In the genomic region with DNA sequence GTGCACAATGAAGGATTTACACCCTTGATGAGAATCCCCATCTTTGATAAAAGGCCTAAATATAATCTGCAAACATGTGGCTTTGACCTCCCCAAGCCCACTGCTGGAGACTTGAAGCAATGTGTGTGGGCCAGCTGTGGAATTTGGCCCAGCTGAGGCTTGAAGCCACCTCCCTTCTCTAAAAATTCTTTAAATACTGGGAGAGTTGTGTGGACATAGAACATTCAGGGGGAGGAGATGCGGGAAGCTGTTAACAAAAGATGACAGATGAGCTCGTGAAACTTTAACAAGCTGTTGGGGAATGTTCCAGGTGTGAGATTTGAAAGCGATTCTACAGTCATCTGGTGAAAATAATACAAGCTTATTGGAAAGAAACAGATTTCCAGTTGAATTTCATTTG, we compare ENCODE assay signal across 13 mouse cellular contexts.
A peak's percentile ranks its signal among the peaks of the same experiment; 100 is the strongest.
DNase-seq lines count a peak whose midpoint lies in the region; ATAC-seq and TF ChIP-seq lines count a peak whose summit lies in the region.
"Had no signal": no experiment of that assay in that cellular context is flagged by ENCODE, and none has a peak within 500 bp of the region (broad histone marks: within the 10 kb centered on the region; RNA-seq: fewer than 3 reads in every experiment).

No protein-coding gene starts in this region.

- no peak overlapping the region for H3K4me2 ChIP-seq in liver, embryonic 11.5 days
- H3K4me2 ChIP-seq: hindbrain, embryonic 12.5 days; liver, embryonic 15.5 days; midbrain, embryonic 11.5 days had no signal

- no peaks in the 10 kb centered on the region for H3K4me1 ChIP-seq in kidney, adult 2 months (ENCODE audit: control insufficient read depth, insufficient read depth, low read length)
- H3K4me1 ChIP-seq in limb, embryonic 10.5 days, result peaks cover 7% of the 10 kb centered on the region
- H3K4me1 ChIP-seq in liver, embryonic 11.5 days (replicated peaks; ENCODE audit: control insufficient read depth, insufficient read depth, low read length), result no peaks in the 10 kb centered on the region
- H3K4me1 ChIP-seq: heart, embryonic 10.5 days; hindbrain, embryonic 12.5 days; liver, embryonic 15.5 days had no signal

- WGBS in kidney, adult 2 months, result 57% methylated on average over 3 of the region's 3 CpGs
- 73% methylated on average over 3 of the region's 3 CpGs for WGBS in limb, embryonic 10.5 days
- 48% methylated on average over 3 of the region's 3 CpGs for WGBS in liver, embryonic 11.5 days

- peak; percentile 74 for ATAC-seq in frontal cortex, adult (ENCODE audit: low TSS enrichment)
- ATAC-seq in liver, embryonic 11.5 days (replicated peaks; ENCODE audit: low FRiP score), result no peak

- TF ChIP-seq POLR2A in kidney, adult 2 months (IDR thresholded peaks at IDR 0.05; ENCODE audit: low read depth, low read length), result no peak

- no peak for DNase-seq in frontal cortex, postnatal 10 days (ENCODE audit: low spot score in 2 of 2)
- peak; percentile 50 to 67 for DNase-seq in kidney, postnatal 4 days
- no peak for DNase-seq in kidney, adult 2 months
- peak; percentile 32 for DNase-seq in Muller cell, postnatal 12 days (ENCODE audit: inconsistent ontology term)
- peak; percentile 40 for DNase-seq in limb, embryonic 10.5 days (ENCODE audit: low spot score)
- no peak for DNase-seq in layer of hippocampus, adult 9-10 months (ENCODE audit: low spot score)
- DNase-seq in liver, embryonic 11.5 days (ENCODE audit: low spot score), result no peak
- DNase-seq: adrenal gland, adult 8-10 months had no signal

- H3K36me3 ChIP-seq in kidney, adult 2 months (ENCODE audit: control insufficient read depth, insufficient read depth, low read length), result no peaks in the 10 kb centered on the region
- no peaks in the 10 kb centered on the region for H3K36me3 ChIP-seq in limb, embryonic 10.5 days
- no peaks in the 10 kb centered on the region for H3K36me3 ChIP-seq in liver, embryonic 11.5 days (ENCODE audit: control insufficient read depth, insufficient read depth, low read length)
- H3K36me3 ChIP-seq: heart, embryonic 10.5 days; hindbrain, embryonic 12.5 days; liver, embryonic 15.5 days had no signal

- no peak for TF ChIP-seq CTCF in kidney, adult 2 months (conservative IDR thresholded peaks at IDR 0.05; ENCODE audit: insufficient read depth, insufficient read length, low read depth, low read length)

- no peak overlapping the region for H3K9ac ChIP-seq in liver, embryonic 11.5 days (ENCODE audit: low read depth, low read length)
- H3K9ac ChIP-seq: hindbrain, embryonic 12.5 days; liver, embryonic 15.5 days had no signal

- no peak overlapping the region for H3K27ac ChIP-seq in kidney, adult 2 months (ENCODE audit: insufficient read depth, low read depth, low read length)
- no peak overlapping the region for H3K27ac ChIP-seq in limb, embryonic 10.5 days
- no peak overlapping the region for H3K27ac ChIP-seq in liver, embryonic 11.5 days (ENCODE audit: low read depth, low read length)
- H3K27ac ChIP-seq: heart, embryonic 10.5 days; hindbrain, embryonic 12.5 days; liver, embryonic 15.5 days had no signal

- H3K27me3 ChIP-seq in kidney, adult 2 months (replicated peaks; ENCODE audit: control insufficient read depth, insufficient read depth, low read length), result no peaks in the 10 kb centered on the region
- no peaks in the 10 kb centered on the region for H3K27me3 ChIP-seq in limb, embryonic 10.5 days (ENCODE audit: low read depth, poor library complexity, severe bottlenecking)
- no peaks in the 10 kb centered on the region for H3K27me3 ChIP-seq in liver, embryonic 11.5 days (replicated peaks; ENCODE audit: control insufficient read depth, insufficient read depth, low read length)
- H3K27me3 ChIP-seq: hindbrain, embryonic 12.5 days; liver, embryonic 15.5 days had no signal

- no peaks in the 10 kb centered on the region for H3K9me3 ChIP-seq in limb, embryonic 10.5 days (replicated peaks)
- H3K9me3 ChIP-seq in liver, embryonic 11.5 days (ENCODE audit: control insufficient read depth, low read length), result no peaks in the 10 kb centered on the region
- H3K9me3 ChIP-seq: heart, embryonic 10.5 days; hindbrain, embryonic 12.5 days; liver, embryonic 15.5 days had no signal

- no peak overlapping the region for H3K4me3 ChIP-seq in kidney, adult 2 months (ENCODE audit: insufficient read depth, low read depth, low read length)
- H3K4me3 ChIP-seq in limb, embryonic 10.5 days, result no peak overlapping the region
- no peak overlapping the region for H3K4me3 ChIP-seq in liver, embryonic 11.5 days (ENCODE audit: low read depth, low read length)
- H3K4me3 ChIP-seq: heart, embryonic 10.5 days; hindbrain, embryonic 12.5 days; liver, embryonic 15.5 days had no signal

Comparison
In these comparisons a context has a peak if more than half of its experiments do, and no peak if none do; other contexts are left out.
1. DNase-seq: peak in kidney, postnatal 4 days (2 of 2), Muller cell, postnatal 12 days (single experiment) and limb, embryonic 10.5 days (single experiment); none in frontal cortex, postnatal 10 days (0 of 2), kidney, adult 2 months (single experiment), layer of hippocampus, adult 9-10 months (single experiment) and liver, embryonic 11.5 days (single experiment).